Mouse (Mus musculus) frontal cortex, adult (tissue): ENCODE results near the gene Zfand6.

Source experiments
- ATAC-seq: cut with Nextera tagmentation; 2 replicates; pipeline ENCODE4 v1.9.2; 2017; ENCODE audit warnings: mild to moderate bottlenecking, moderate library complexity, mixed read lengths; ENCODE audit not compliant: low TSS enrichment

The Zfand6 gene

GRCm38 (mm10) chr7:84651303-84651986 lies 38.3 kb downstream of the Zfand6 start:
- no peak for ATAC-seq

GRCm38 (mm10) chr7:84649016-84649415 lies 40.7 kb downstream of the Zfand6 start:
- ATAC-seq, result no peak

- ATAC-seq, result no peak
Observed at GRCm38 (mm10) chr7:84646256-84646655, 43.5 kb downstream of the Zfand6 start.

- ATAC-seq, result no peak
Observed at GRCm38 (mm10) chr7:84643270-84643998, 46.3 kb downstream of the Zfand6 start.

- ATAC-seq, result peak; percentile 57; the same call in 1 of the 2 replicates
Observed at GRCm38 (mm10) chr7:84642159-84642928, 47.4 kb downstream of the Zfand6 start.

GRCm38 (mm10) chr7:84636939-84637338 lies 52.8 kb downstream of the Zfand6 start:
- ATAC-seq, result no peak

- no peak for ATAC-seq
Observed at GRCm38 (mm10) chr7:84631878-84632277, 57.9 kb downstream of the Zfand6 start.

GRCm38 (mm10) chr7:84623718-84624117 lies 66.0 kb downstream of the Zfand6 start:
- ATAC-seq, result peak; percentile 78

GRCm38 (mm10) chr7:84620956-84621355 lies 68.8 kb downstream of the Zfand6 start:
- no peak for ATAC-seq

GRCm38 (mm10) chr7:84618951-84619350 lies 70.8 kb downstream of the Zfand6 start:
- ATAC-seq, result no peak

- ATAC-seq, result no peak
Observed at GRCm38 (mm10) chr7:84612445-84612844, 77.3 kb downstream of the Zfand6 start.

GRCm38 (mm10) chr7:84611609-84612008 lies 78.2 kb downstream of the Zfand6 start:
- ATAC-seq, result no peak

- ATAC-seq, result peak; percentile 45
Observed at GRCm38 (mm10) chr7:84606293-84606749, 83.4 kb downstream of the Zfand6 start, which contains the start of gene Fah. Fah (minus strand) TSS chr7:84606722.

GRCm38 (mm10) chr7:84605704-84606292 lies 84.0 kb downstream of the Zfand6 start:
- peak; percentile 89 for ATAC-seq

- peak; percentile 32; the same call in 1 of the 2 replicates for ATAC-seq
Observed at GRCm38 (mm10) chr7:84605033-84605687, 84.6 kb downstream of the Zfand6 start.

- ATAC-seq, result no peak
Observed at GRCm38 (mm10) chr7:84604501-84604900, 85.3 kb downstream of the Zfand6 start.

GRCm38 (mm10) chr7:84601331-84601730 lies 88.4 kb downstream of the Zfand6 start:
- ATAC-seq, result no peak

GRCm38 (mm10) chr7:84600631-84601030 lies 89.1 kb downstream of the Zfand6 start:
- ATAC-seq, result no peak

GRCm38 (mm10) chr7:84596633-84597032 lies 93.1 kb downstream of the Zfand6 start:
- no peak for ATAC-seq

GRCm38 (mm10) chr7:84596002-84596401 lies 93.8 kb downstream of the Zfand6 start:
- no peak for ATAC-seq

GRCm38 (mm10) chr7:84594917-84595303 lies 94.8 kb downstream of the Zfand6 start:
- peak; percentile 18 for ATAC-seq
